Mouse (Mus musculus): Measurements from ENCODE around the gene Acaa1a. TPM values are rescaled to one million over a fixed set of nuclear protein-coding genes. Genes with fewer than 3 reads are reported as not detected.

Gene Acaa1a
- polyA plus RNA-seq, 1 experiment: 132 TPM

DNA sequence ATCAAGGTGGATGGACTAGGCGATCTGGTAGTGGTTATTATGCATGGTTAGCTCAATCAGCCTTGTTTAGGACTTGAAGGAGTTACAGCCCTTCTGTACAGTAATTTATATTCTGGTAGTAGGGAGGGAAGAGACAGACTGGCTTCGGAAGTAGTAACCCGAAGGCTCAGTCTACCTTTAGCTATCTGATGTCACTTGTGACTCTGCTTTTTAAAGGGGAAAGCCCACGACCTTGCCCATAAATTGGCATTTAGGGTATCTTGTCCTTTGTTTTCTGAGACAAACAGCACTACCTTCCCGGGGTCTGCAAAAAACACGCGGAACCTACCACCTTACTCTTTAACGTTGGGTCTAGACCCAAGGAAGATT is 720 bp downstream of the Acaa1a start:
- TF ChIP-seq CTCF (IDR thresholded peaks at IDR 0.05; ENCODE audit: borderline replicate concordance, extremely low read depth, insufficient read depth, insufficient read length) (no peak), POLR2A (IDR thresholded peaks at IDR 0.05; ENCODE audit: borderline replicate concordance, extremely low read depth, insufficient read depth, insufficient read length, poor library complexity, severe bottlenecking) (no peak)
- peak; percentile 3 for DNase-seq (ENCODE audit: low read depth)

GRCm38 (mm10) chr9:119340909-119341816 is 1.7 kb downstream of the Acaa1a start, which contains the start of gene Myd88:
TSS of gene Myd88 (minus strand) at chr9:119341411.
- DNase-seq (ENCODE audit: low read depth): peak; percentile 99
- TF ChIP-seq POLR2A (IDR thresholded peaks at IDR 0.05; ENCODE audit: borderline replicate concordance, extremely low read depth, insufficient read depth, insufficient read length, poor library complexity, severe bottlenecking): peak; percentile 51; the same call in 1 of the 2 replicates
- TF ChIP-seq CTCF (IDR thresholded peaks at IDR 0.05; ENCODE audit: borderline replicate concordance, extremely low read depth, insufficient read depth, insufficient read length): no peak

GRCm38 (mm10) chr9:119342728-119343127 is 3.3 kb downstream of the Acaa1a start:
- TF ChIP-seq CTCF (IDR thresholded peaks at IDR 0.05; ENCODE audit: borderline replicate concordance, extremely low read depth, insufficient read depth, insufficient read length) (no peak), POLR2A (IDR thresholded peaks at IDR 0.05; ENCODE audit: borderline replicate concordance, extremely low read depth, insufficient read depth, insufficient read length, poor library complexity, severe bottlenecking) (no peak)
- no peak for DNase-seq (ENCODE audit: low read depth)

- TF ChIP-seq POLR2A (IDR thresholded peaks at IDR 0.05; ENCODE audit: borderline replicate concordance, extremely low read depth, insufficient read depth, insufficient read length, poor library complexity, severe bottlenecking) (no peak), CTCF (IDR thresholded peaks at IDR 0.05; ENCODE audit: borderline replicate concordance, extremely low read depth, insufficient read depth, insufficient read length) (no peak)
- DNase-seq (ENCODE audit: low read depth): no peak
These were observed 6.9 kb downstream of the Acaa1a start for GRCm38 (mm10) chr9:119346376-119346775.

- DNase-seq (ENCODE audit: low read depth): no peak
- TF ChIP-seq POLR2A (IDR thresholded peaks at IDR 0.05; ENCODE audit: borderline replicate concordance, extremely low read depth, insufficient read depth, insufficient read length, poor library complexity, severe bottlenecking) (no peak), CTCF (IDR thresholded peaks at IDR 0.05; ENCODE audit: borderline replicate concordance, extremely low read depth, insufficient read depth, insufficient read length) (no peak)
These were observed 11.1 kb downstream of the Acaa1a start for GRCm38 (mm10) chr9:119350531-119350930.

- TF ChIP-seq CTCF (IDR thresholded peaks at IDR 0.05; ENCODE audit: borderline replicate concordance, extremely low read depth, insufficient read depth, insufficient read length) (no peak), POLR2A (IDR thresholded peaks at IDR 0.05; ENCODE audit: borderline replicate concordance, extremely low read depth, insufficient read depth, insufficient read length, poor library complexity, severe bottlenecking) (no peak)
- no peak for DNase-seq (ENCODE audit: low read depth)
These were observed 11.7 kb downstream of the Acaa1a start for GRCm38 (mm10) chr9:119350947-119351705.

- DNase-seq (ENCODE audit: low read depth): peak; percentile 61
- TF ChIP-seq POLR2A (IDR thresholded peaks at IDR 0.05; ENCODE audit: borderline replicate concordance, extremely low read depth, insufficient read depth, insufficient read length, poor library complexity, severe bottlenecking) (no peak), CTCF (IDR thresholded peaks at IDR 0.05; ENCODE audit: borderline replicate concordance, extremely low read depth, insufficient read depth, insufficient read length) (peak; percentile 72)
These were observed 12.6 kb downstream of the Acaa1a start for GRCm38 (mm10) chr9:119352060-119352459.

- DNase-seq (ENCODE audit: low read depth): no peak
- TF ChIP-seq CTCF (IDR thresholded peaks at IDR 0.05; ENCODE audit: borderline replicate concordance, extremely low read depth, insufficient read depth, insufficient read length) (no peak), POLR2A (IDR thresholded peaks at IDR 0.05; ENCODE audit: borderline replicate concordance, extremely low read depth, insufficient read depth, insufficient read length, poor library complexity, severe bottlenecking) (no peak)
These were observed 14.4 kb downstream of the Acaa1a start for GRCm38 (mm10) chr9:119353926-119354325.

- peak; percentile 6 for DNase-seq (ENCODE audit: low read depth)
- TF ChIP-seq POLR2A (IDR thresholded peaks at IDR 0.05; ENCODE audit: borderline replicate concordance, extremely low read depth, insufficient read depth, insufficient read length, poor library complexity, severe bottlenecking) (no peak), CTCF (IDR thresholded peaks at IDR 0.05; ENCODE audit: borderline replicate concordance, extremely low read depth, insufficient read depth, insufficient read length) (no peak)
These were observed 16.5 kb downstream of the Acaa1a start for GRCm38 (mm10) chr9:119355943-119356342.

GRCm38 (mm10) chr9:119357331-119358057 is 18.0 kb downstream of the Acaa1a start, which contains the start of gene Xylb:
TSS of gene Xylb (plus strand) at chr9:119357381.
- TF ChIP-seq CTCF (IDR thresholded peaks at IDR 0.05; ENCODE audit: borderline replicate concordance, extremely low read depth, insufficient read depth, insufficient read length): peak; percentile 83
- 0 out of 2 replicates have a peak, but pooled peaks have one; percentile 33 for TF ChIP-seq POLR2A (IDR thresholded peaks at IDR 0.05; ENCODE audit: borderline replicate concordance, extremely low read depth, insufficient read depth, insufficient read length, poor library complexity, severe bottlenecking)
- peak; percentile 92 for DNase-seq (ENCODE audit: low read depth)

DNA sequence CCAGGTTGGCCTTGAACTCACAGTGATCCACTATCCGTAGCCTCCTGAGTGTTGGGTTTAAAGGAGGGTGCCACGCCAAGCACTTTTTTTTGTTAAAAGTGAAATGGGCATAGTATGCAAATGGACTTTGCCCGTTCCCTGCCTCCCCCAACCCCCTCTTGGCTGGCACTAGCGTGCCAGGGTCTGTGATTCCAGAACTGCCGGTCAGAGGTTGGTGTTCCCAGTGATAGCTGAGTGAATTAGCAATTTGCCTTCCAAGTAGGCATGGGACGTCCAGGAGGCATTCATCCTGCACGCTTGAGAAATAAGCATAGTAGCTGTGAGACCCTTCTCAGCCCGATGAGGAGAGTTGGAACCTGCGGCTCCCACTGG is 18.6 kb downstream of the Acaa1a start:
- peak; percentile 9 for DNase-seq (ENCODE audit: low read depth)
- TF ChIP-seq CTCF (IDR thresholded peaks at IDR 0.05; ENCODE audit: borderline replicate concordance, extremely low read depth, insufficient read depth, insufficient read length): no peak

Data from brain, embryonic 14.5 days (tissue).